Mouse (Mus musculus) ES-E14 (cell line): ENCODE data around the gene Gm29609. TPM values are rescaled to one million over a fixed set of nuclear protein-coding genes. Genes with fewer than 3 reads are reported as not detected.

Experiments
- DNase-seq: peaks from one replicate; pipeline ENCODE4 v3.0.0-alpha.2; 2013; ENCODE audit warnings: low read depth, low spot score
- H3K27ac ChIP-seq: 2 replicates; pipeline ENCODE4 v1.5.1; 2012; ENCODE audit warnings: low read depth, mild to moderate bottlenecking, low read length, moderate library complexity, mixed read lengths; ENCODE audit not compliant: poor library complexity, insufficient read depth, severe bottlenecking
- H3K36me3 ChIP-seq: 2 replicates; pipeline ENCODE4 v1.6.1; 2012; ENCODE audit warnings: mild to moderate bottlenecking, low read length, moderate library complexity, mixed read lengths; ENCODE audit not compliant: control insufficient read depth, poor library complexity, insufficient read depth, severe bottlenecking
- H3K4me1 ChIP-seq, 2 experiments: fragments of 150-350 bp in 1 of 2; sonication (generic) in 1 of 2; 2 replicates each; pipeline ENCODE4 v1.6.1; 2012; ENCODE audit warnings: low read length in 2 of 2, mild to moderate bottlenecking in 1 of 2, mixed read lengths in 1 of 2; ENCODE audit not compliant: control insufficient read depth in 2 of 2, insufficient read depth in 2 of 2, poor library complexity in 1 of 2
- H3K4me3 ChIP-seq, 2 experiments: fragments of 150-350 bp in 1 of 2; sonication (generic) in 1 of 2; 2 replicates each; pipeline ENCODE4 v1.5.1; 2012; ENCODE audit warnings: low read length in 2 of 2, low read depth in 1 of 2, mild to moderate bottlenecking in 1 of 2, mixed read lengths in 1 of 2; ENCODE audit not compliant: insufficient read depth in 1 of 2, poor library complexity in 1 of 2, severe bottlenecking in 1 of 2
- H3K9ac ChIP-seq: 2 replicates; pipeline ENCODE4 v1.6.1; 2012; ENCODE audit warnings: low read depth, mild to moderate bottlenecking, low read length, mixed read lengths; ENCODE audit not compliant: poor library complexity, insufficient read depth, severe bottlenecking
- H3K9me3 ChIP-seq: fragments of 150-350 bp; sonication (generic); 2 replicates; pipeline ENCODE4 v1.6.1; 2012; ENCODE audit warnings: low read depth, mild to moderate bottlenecking, low read length; ENCODE audit not compliant: control insufficient read depth, insufficient read depth
- CHD2 ChIP-seq: IDR thresholded peaks from 2 replicates; pipeline ENCODE4 v1.6.1; 2014; ENCODE audit warnings: mild to moderate bottlenecking, low read depth, low read length, inconsistent platforms
- HCFC1 ChIP-seq: IDR thresholded peaks from 2 replicates; pipeline ENCODE4 v1.6.1; 2012; ENCODE audit warnings: low read length, inconsistent platforms, borderline replicate concordance; ENCODE audit not compliant: insufficient read depth
- MAFK ChIP-seq: IDR thresholded peaks from 2 replicates; pipeline ENCODE4 v1.6.1; 2014; ENCODE audit warnings: mild to moderate bottlenecking, low read depth, low read length, inconsistent platforms; ENCODE audit not compliant: insufficient read depth
- ZC3H11A ChIP-seq: IDR thresholded peaks from 2 replicates; pipeline ENCODE4 v1.6.1; 2012; ENCODE audit warnings: low read depth, mild to moderate bottlenecking, inconsistent platforms, low read length, borderline replicate concordance
- ZNF384 ChIP-seq: IDR thresholded peaks from 2 replicates; pipeline ENCODE4 v1.6.1; 2012; ENCODE audit warnings: low read depth, low read length, inconsistent platforms
- in situ Hi-C, 2 experiments: fragments of 600-800 bp; cut with MboI; formaldehyde crosslinking; loops; one replicate each; pipeline ENCODE4 v1.15.1; 2025; ENCODE audit warnings: low sequenced_read_pairs in 2 of 2, inconsistent platforms in 1 of 2; ENCODE audit not compliant: unreplicated experiment in 2 of 2
- total RNA-seq: library from RNA; depleted of rRNA; stranded (reverse); fragments of 300-350 nt; gene quantifications from 2 replicates; pipeline ENCODE4 v1.2.3, GENCODE M21; 2012

Gm29609 gene
- total RNA-seq, 1 experiment = 3.1 TPM

DNA sequence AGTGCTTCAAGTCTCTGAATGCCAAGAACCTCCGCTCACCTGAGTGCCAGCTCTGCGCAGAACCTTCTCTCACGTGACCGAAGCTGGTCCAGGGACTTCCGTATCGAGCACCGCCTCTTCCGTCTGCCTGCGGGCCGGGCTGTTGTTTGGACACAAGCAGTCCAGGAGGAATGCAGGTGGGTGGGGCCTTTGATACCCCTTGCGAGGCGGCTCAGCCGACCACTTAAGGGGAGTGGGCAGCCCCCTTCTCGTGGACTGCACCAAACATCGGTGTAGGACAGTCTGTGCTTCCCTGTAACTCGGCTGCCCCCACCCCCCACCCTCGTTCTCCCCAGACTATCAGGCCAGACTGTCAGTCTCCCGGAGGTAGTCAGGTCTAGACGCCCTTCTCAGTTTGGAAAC, 25.6 kb downstream of the Gm29609 start, which contains the start of gene Mpv17:
Gene Mpv17, minus strand, starts transcription at position 100 of the 402 bp plus-strand sequence.
- peak within 1 kb of the TSS; percentile 79 for H3K9ac ChIP-seq
- TF ChIP-seq MAFK = no peak
- no peak for TF ChIP-seq ZNF384
- TF ChIP-seq ZC3H11A = no peak
- no peak for TF ChIP-seq HCFC1
- TF ChIP-seq CHD2 = no peak
- in situ Hi-C loops = no loop called here
- peak within 1 kb of the TSS; percentile 69 to 75 for H3K4me3 ChIP-seq
- peaks cover 0 to 3% of the 10 kb centered on the region in 2 experiments; a peak in 1 of 4 replicates for H3K4me1 ChIP-seq
- H3K36me3 ChIP-seq = peaks cover 23% of the 10 kb centered on the region
- H3K27ac ChIP-seq = no peak within 1 kb of the TSS
- no peaks in the 10 kb centered on the region for H3K9me3 ChIP-seq
- peak; percentile 83 for DNase-seq

DNA sequence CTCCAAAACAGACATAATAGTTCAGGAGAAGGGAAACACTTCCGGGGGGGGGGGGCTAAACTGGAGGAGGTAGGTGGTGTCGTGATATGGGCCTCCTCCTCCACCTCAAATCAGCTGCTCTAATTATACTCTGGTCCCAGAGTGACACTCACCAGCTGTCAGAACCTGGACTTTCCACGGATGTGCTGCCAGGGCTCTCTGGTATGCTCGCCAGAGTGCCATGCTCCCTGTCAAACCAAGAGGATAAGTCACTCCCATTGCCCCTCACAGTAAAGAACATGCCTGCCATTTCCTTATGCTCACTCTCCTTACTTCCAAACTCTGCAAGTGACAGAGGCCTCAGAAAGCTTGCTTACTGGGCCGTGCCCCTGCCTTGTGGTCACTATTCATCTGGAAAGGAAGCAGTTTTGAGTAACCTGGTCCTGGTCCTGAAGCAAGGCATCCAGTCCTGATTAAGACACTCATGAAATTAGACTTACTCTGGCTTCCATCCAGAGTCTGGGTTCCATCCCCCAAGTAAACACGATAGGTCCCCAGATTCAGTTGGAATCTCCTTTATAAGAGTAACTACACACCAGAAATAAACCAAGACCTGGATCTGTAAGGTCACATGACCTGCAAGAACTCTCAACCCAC, 26.1 kb downstream of the Gm29609 start:
- Histone ChIP-seq H3K36me3 (peaks cover 20% of the 10 kb centered on the region), H3K9me3 (no peaks in the 10 kb centered on the region), H3K4me1 (peaks cover 0 to 3% of the 10 kb centered on the region in 2 experiments; a peak in 1 of 4 replicates), H3K4me3 (peak overlapping the region; percentile 69 to 75), H3K27ac (no peak overlapping the region), H3K9ac (peak overlapping the region; percentile 79)
- TF ChIP-seq ZC3H11A = no peak
- TF ChIP-seq HCFC1 = no peak
- TF ChIP-seq MAFK = no peak
- TF ChIP-seq CHD2 = no peak
- no peak for TF ChIP-seq ZNF384
- no peak for DNase-seq
- in situ Hi-C loops = no loop called here

DNA sequence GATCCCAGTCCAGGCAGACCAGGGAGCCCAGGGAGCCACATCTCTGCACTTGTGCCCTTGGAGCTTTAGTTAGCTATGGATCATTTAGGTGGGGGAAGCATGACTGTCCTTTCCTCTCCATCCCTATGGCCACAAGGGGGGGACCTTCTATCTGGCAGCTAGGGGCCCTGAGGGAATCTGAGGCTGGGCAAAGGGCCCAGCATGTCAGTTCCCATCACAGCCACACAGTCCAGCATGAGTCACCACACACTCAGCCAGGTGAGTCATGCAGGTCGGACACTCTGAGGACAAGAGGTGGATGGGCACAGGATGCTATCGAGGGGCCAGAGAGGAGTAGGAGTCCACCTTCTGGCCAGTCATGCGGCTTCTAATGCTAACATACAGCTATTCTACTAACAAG, 28.0 kb downstream of the Gm29609 start:
- no peak for TF ChIP-seq MAFK
- in situ Hi-C loops = no loop called here
- Histone ChIP-seq H3K4me3 (no peak overlapping the region), H3K27ac (no peak overlapping the region), H3K9me3 (no peaks in the 10 kb centered on the region), H3K4me1 (peaks cover 0 to 3% of the 10 kb centered on the region in 2 experiments; a peak in 1 of 4 replicates), H3K9ac (no peak overlapping the region), H3K36me3 (peaks cover 5% of the 10 kb centered on the region)
- DNase-seq = no peak

DNA sequence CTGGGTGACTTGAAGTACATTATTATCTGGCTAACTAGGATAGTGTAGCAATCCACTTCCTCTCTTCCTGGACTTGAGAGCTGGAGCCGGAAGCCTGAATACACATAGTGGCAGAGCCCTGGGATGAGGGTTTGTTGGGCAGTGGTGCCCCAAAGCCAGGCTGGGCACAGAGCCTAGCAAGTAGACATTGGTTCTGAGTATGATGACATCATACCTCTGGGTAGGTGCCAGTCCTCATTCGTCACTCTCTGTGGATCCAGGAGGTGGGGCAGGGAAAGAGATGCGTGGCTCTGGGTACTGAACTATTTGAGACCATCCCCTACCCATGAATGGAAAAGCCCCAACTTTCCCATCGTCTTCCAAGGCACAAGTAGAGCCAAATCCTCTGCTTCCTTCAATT, 29.9 kb downstream of the Gm29609 start:
- Histone ChIP-seq H3K36me3 (peaks cover 8% of the 10 kb centered on the region; the same call in 1 of the 2 replicates), H3K9ac (no peak overlapping the region), H3K27ac (no peak overlapping the region), H3K9me3 (no peaks in the 10 kb centered on the region), H3K4me3 (no peak overlapping the region), H3K4me1 (peaks cover 0 to 3% of the 10 kb centered on the region in 2 experiments; a peak in 1 of 4 replicates)
- TF ChIP-seq ZC3H11A (no peak), HCFC1 (no peak), MAFK (no peak), CHD2 (no peak), ZNF384 (no peak)
- in situ Hi-C loops = no loop called here
- no peak for DNase-seq
